Mouse (Mus musculus): Measurements from ENCODE around the gene Noc4l. TPM values are rescaled to one million over a fixed set of nuclear protein-coding genes. Genes with fewer than 3 reads are reported as not detected.

The Noc4l gene
- 94.6 and 145 TPM in 2 replicates for polyA plus RNA-seq (2012; ENCODE audit: low replicate concordance)

GRCm38 (mm10) chr5:110652719-110653648 lies at the start of gene Noc4l, which contains the start of gene Ddx51:
TSS of gene Noc4l (minus strand) at chr5:110653417.
TSS of gene Ddx51 (plus strand) at chr5:110653451.

Other genes starting within 250 kb of the Noc4l start
- 105 and 214 TPM in 2 replicates for gene Fbrsl1, start 204.9 kb downstream of the Noc4l start, polyA plus RNA-seq (2012; ENCODE audit: low replicate concordance)
- 0.18 TPM in 1 of 2 replicates, not detected in the other for gene Galnt9, start 109.1 kb downstream of the Noc4l start, polyA plus RNA-seq (2012; ENCODE audit: low replicate concordance)
- gene Ddx51, start within 50 bp of the Noc4l start, polyA plus RNA-seq (2012; ENCODE audit: low replicate concordance): 10.4 and 28.5 TPM in 2 replicates
- gene Ep400, start 117.3 kb upstream of the Noc4l start, polyA plus RNA-seq (2012; ENCODE audit: low replicate concordance): 81.5 and 137 TPM in 2 replicates
- 63.4 and 140 TPM in 2 replicates for gene Pus1, start 127.2 kb upstream of the Noc4l start, polyA plus RNA-seq (2012; ENCODE audit: low replicate concordance)
- gene Ulk1, start 156.7 kb upstream of the Noc4l start, polyA plus RNA-seq (2012; ENCODE audit: low replicate concordance): 204 and 273 TPM in 2 replicates
- gene Hscb, start 186.4 kb upstream of the Noc4l start, polyA plus RNA-seq (2012; ENCODE audit: low replicate concordance): 11.1 and 12.4 TPM in 2 replicates
- gene Chek2, start 186.6 kb upstream of the Noc4l start, polyA plus RNA-seq (2012; ENCODE audit: low replicate concordance): 0.98 and 4.6 TPM in 2 replicates
- 5.1 and 5.2 TPM in 2 replicates for gene Ttc28, start 226.4 kb upstream of the Noc4l start, polyA plus RNA-seq (2012; ENCODE audit: low replicate concordance)